In the genomic region with DNA sequence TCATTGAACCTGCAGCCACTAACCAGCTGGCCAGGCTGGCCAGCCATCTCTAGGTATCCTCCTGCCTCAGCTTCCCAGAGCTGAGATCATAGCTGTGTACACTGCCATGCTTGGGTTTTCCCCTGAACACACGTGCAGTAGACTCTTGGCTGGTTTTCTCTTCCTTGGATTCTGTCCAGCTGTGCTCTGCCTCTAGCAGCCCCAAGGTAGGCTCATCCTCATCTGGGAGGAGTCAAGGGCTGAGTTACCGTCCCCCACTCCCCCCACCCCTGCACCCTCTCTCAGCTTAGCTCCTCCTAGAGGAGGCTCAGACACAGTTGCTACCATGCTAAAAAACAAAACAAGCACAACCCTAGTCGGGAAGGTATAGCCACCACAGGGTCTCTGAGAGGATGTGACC, we compare ENCODE assay signal across 10 mouse cellular contexts. TPM values are rescaled to one million over a fixed set of nuclear protein-coding genes. Genes with fewer than 3 reads are reported as not detected.
DNase-seq lines count a peak whose midpoint lies in the region; ATAC-seq lines count a peak whose summit lies in the region.
"Had no signal": no experiment of that assay in that cellular context is flagged by ENCODE, and none has a peak within 500 bp of the region (broad histone marks: within the 10 kb centered on the region; RNA-seq: fewer than 3 reads in every experiment).

No protein-coding gene starts in this region.

- H3K9ac ChIP-seq in intestine, embryonic 16.5 days (ENCODE audit: low read depth, low read length): no peak overlapping the region
- H3K9ac ChIP-seq in intestine, embryonic 15.5 days: no peak overlapping the region
- H3K9ac ChIP-seq in embryonic facial prominence, embryonic 14.5 days (ENCODE audit: low read depth, low read length): no peak overlapping the region
- no peak overlapping the region for H3K9ac ChIP-seq in forebrain, embryonic 16.5 days (replicated peaks; ENCODE audit: low read depth, low read length)

- no peaks in the 10 kb centered on the region for H3K9me3 ChIP-seq in intestine, embryonic 16.5 days (ENCODE audit: control insufficient read depth, low read length)
- no peaks in the 10 kb centered on the region for H3K9me3 ChIP-seq in intestine, embryonic 15.5 days
- no peaks in the 10 kb centered on the region for H3K9me3 ChIP-seq in embryonic facial prominence, embryonic 14.5 days (ENCODE audit: control insufficient read depth, low read length)
- H3K9me3 ChIP-seq in forebrain, embryonic 16.5 days (ENCODE audit: control insufficient read depth, low read length): no peaks in the 10 kb centered on the region
- H3K9me3 ChIP-seq: megakaryocyte, embryonic 14.5 days had no signal

- no peak overlapping the region for H3K4me3 ChIP-seq in intestine, embryonic 16.5 days (ENCODE audit: low read length)
- no peak overlapping the region for H3K4me3 ChIP-seq in intestine, embryonic 15.5 days (replicated peaks)
- no peak overlapping the region for H3K4me3 ChIP-seq in embryonic facial prominence, embryonic 14.5 days (ENCODE audit: low read depth, low read length)
- no peak overlapping the region for H3K4me3 ChIP-seq in forebrain, embryonic 16.5 days (replicated peaks; ENCODE audit: low read length)

- ATAC-seq in intestine, embryonic 16.5 days: no peak
- no peak for ATAC-seq in intestine, embryonic 15.5 days
- no peak for ATAC-seq in embryonic facial prominence, embryonic 14.5 days (ENCODE audit: low read depth)
- no peak for ATAC-seq in forebrain, embryonic 16.5 days
- ATAC-seq: Patski had no signal

- peak; percentile 13 for DNase-seq in thymus, postnatal 0 days (ENCODE audit: low spot score)
- no peak for DNase-seq in thymus, postnatal 4 days
- DNase-seq in embryonic facial prominence, embryonic 14.5 days (ENCODE audit: low spot score): peak; percentile 72
- no peak for DNase-seq in adrenal gland, postnatal 14 days

- no peaks in the 10 kb centered on the region for H3K27me3 ChIP-seq in intestine, embryonic 16.5 days (replicated peaks; ENCODE audit: control insufficient read depth, insufficient read depth, low read length)
- H3K27me3 ChIP-seq in intestine, embryonic 15.5 days (replicated peaks): no peaks in the 10 kb centered on the region
- H3K27me3 ChIP-seq in embryonic facial prominence, embryonic 14.5 days (replicated peaks; ENCODE audit: control insufficient read depth, insufficient read depth, low read length): no peaks in the 10 kb centered on the region
- no peaks in the 10 kb centered on the region for H3K27me3 ChIP-seq in forebrain, embryonic 16.5 days (replicated peaks; ENCODE audit: control insufficient read depth, insufficient read depth, low read length)
- H3K27me3 ChIP-seq: Patski had no signal

- no peak overlapping the region for H3K4me2 ChIP-seq in intestine, embryonic 16.5 days (ENCODE audit: low read depth, low read length)
- H3K4me2 ChIP-seq in intestine, embryonic 15.5 days (replicated peaks): no peak overlapping the region
- no peak overlapping the region for H3K4me2 ChIP-seq in embryonic facial prominence, embryonic 14.5 days (ENCODE audit: low read depth, low read length)
- H3K4me2 ChIP-seq in forebrain, embryonic 16.5 days (ENCODE audit: low read length): no peak overlapping the region

- 47% methylated on average over 3 of the region's 3 CpGs for WGBS in intestine, embryonic 16.5 days
- 29% methylated on average over 3 of the region's 3 CpGs for WGBS in intestine, embryonic 15.5 days
- WGBS in embryonic facial prominence, embryonic 14.5 days: 47% methylated on average over 3 of the region's 3 CpGs
- 51% methylated on average over 3 of the region's 3 CpGs for WGBS in forebrain, embryonic 16.5 days

- peak overlapping the region; percentile 87; the same call in 1 of the 2 replicates for H3K27ac ChIP-seq in intestine, embryonic 16.5 days (ENCODE audit: low read length)
- H3K27ac ChIP-seq in intestine, embryonic 15.5 days: no peak overlapping the region
- H3K27ac ChIP-seq in embryonic facial prominence, embryonic 14.5 days (replicated peaks; ENCODE audit: low read depth, low read length): peak overlapping the region; percentile 94
- H3K27ac ChIP-seq in forebrain, embryonic 16.5 days (ENCODE audit: low read length): no peak overlapping the region

- peaks cover 34% of the 10 kb centered on the region for H3K4me1 ChIP-seq in intestine, embryonic 16.5 days (ENCODE audit: control insufficient read depth, insufficient read depth, low read length)
- peaks cover 42% of the 10 kb centered on the region for H3K4me1 ChIP-seq in intestine, embryonic 15.5 days (replicated peaks)
- peaks cover 43% of the 10 kb centered on the region for H3K4me1 ChIP-seq in embryonic facial prominence, embryonic 14.5 days (ENCODE audit: control insufficient read depth, insufficient read depth, low read length)
- H3K4me1 ChIP-seq in forebrain, embryonic 16.5 days (replicated peaks; ENCODE audit: control insufficient read depth, insufficient read depth, low read length): peaks cover 26% of the 10 kb centered on the region

- H3K36me3 ChIP-seq in intestine, embryonic 16.5 days (ENCODE audit: control insufficient read depth, insufficient read depth, low read length): no peaks in the 10 kb centered on the region
- no peaks in the 10 kb centered on the region for H3K36me3 ChIP-seq in intestine, embryonic 15.5 days
- H3K36me3 ChIP-seq in embryonic facial prominence, embryonic 14.5 days (ENCODE audit: control insufficient read depth, insufficient read depth, low read length): no peaks in the 10 kb centered on the region
- H3K36me3 ChIP-seq in forebrain, embryonic 16.5 days (ENCODE audit: control insufficient read depth, insufficient read depth): no peaks in the 10 kb centered on the region

RNA-seq across cellular contexts. Expression of a gene that starts 4.8 kb away (rescaled TPM):
- polyA plus RNA-seq in intestine, embryonic 16.5 days (2015; fragmentation: Nextera tagmentation; extraction: Ambion mirVana): 0.58 and 0.99 TPM in 2 replicates
- polyA plus RNA-seq in intestine, embryonic 15.5 days (2015; fragmentation: Nextera tagmentation; extraction: Ambion mirVana): 0.63 and 0.72 TPM in 2 replicates
- polyA plus RNA-seq in thymus, postnatal 0 days (2015; fragmentation: Nextera tagmentation; extraction: Ambion mirVana): 1.2 and 1.3 TPM in 2 replicates
- polyA plus RNA-seq in embryonic facial prominence, embryonic 14.5 days (2014; fragmentation: Nextera tagmentation; extraction: Ambion mirVana): 0.96 and 1.7 TPM in 2 replicates
- polyA plus RNA-seq in forebrain, embryonic 16.5 days (2015; fragmentation: Nextera tagmentation; extraction: Ambion mirVana): 0.89 and 0.93 TPM in 2 replicates
- total RNA-seq in adrenal gland, postnatal 14 days (2021): 1.6 and 3.5 TPM in 2 replicates
- polyA plus RNA-seq: liver, embryonic 11.5 days had no signal

Comparison
In these comparisons a context has a peak if more than half of its experiments do, and no peak if none do; other contexts are left out.
1. H3K27ac ChIP-seq: peak in intestine, embryonic 16.5 days (single experiment) and embryonic facial prominence, embryonic 14.5 days (single experiment); none in intestine, embryonic 15.5 days (single experiment) and forebrain, embryonic 16.5 days (single experiment).
2. DNase-seq: peak in thymus, postnatal 0 days (single experiment) and embryonic facial prominence, embryonic 14.5 days (single experiment); none in thymus, postnatal 4 days (single experiment) and adrenal gland, postnatal 14 days (single experiment).